Mouse (Mus musculus) T-cell, adult 2 months (primary cell): ENCODE data around the gene Gys1.
A peak's percentile ranks its signal among the peaks of the same experiment; 100 is the strongest.
"Not testable (repeated sequence)": the region's sequence is repeated elsewhere in the genome, so short reads cannot be mapped to it uniquely, and the experiment has no call there.

Experiments used
- DNase-seq: peaks from one replicate; pipeline ENCODE4 v3.0.0; 2022; ENCODE audit warnings: low spot score

Gys1 gene

GRCm38 (mm10) chr7:45434203-45435015 lies at the start of gene Gys1:
Gys1 (plus strand) TSS chr7:45434844.
- DNase-seq: peak; percentile 100

GRCm38 (mm10) chr7:45386077-45386476 lies 48.6 kb upstream of the Gys1 start:
- DNase-seq: no peak

DNA sequence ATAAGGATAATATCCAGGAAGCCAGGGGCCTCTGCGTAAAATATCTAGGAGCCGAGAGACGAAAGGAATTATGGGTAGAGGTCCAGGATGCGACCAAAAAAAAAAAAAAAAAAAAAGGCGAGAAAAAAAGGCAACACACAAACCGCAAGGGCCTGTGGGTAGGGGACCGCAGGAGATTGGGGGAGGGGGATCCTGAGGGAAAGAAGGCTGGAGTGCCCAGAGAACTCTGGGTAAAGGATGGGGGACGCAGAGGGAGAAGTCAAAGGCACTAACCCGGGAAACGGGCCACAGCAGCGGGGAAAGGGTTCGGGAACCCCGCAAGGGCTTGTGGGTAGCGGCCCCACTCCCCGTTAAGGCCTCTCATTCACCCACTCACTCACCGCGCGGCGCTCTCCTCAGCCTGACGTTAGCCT lies 39.5 kb upstream of the Gys1 start:
- no peak for DNase-seq

GRCm38 (mm10) chr7:45395578-45396336 lies 38.9 kb upstream of the Gys1 start, which contains the start of gene Snrnp70:
Snrnp70 (minus strand) TSS chr7:45395742.
- peak; percentile 100 for DNase-seq

GRCm38 (mm10) chr7:45396337-45396775 lies 38.3 kb upstream of the Gys1 start:
- DNase-seq: not testable (repeated sequence)

- DNase-seq: no peak
Observed at GRCm38 (mm10) chr7:45396787-45397186, 37.9 kb upstream of the Gys1 start.

DNA sequence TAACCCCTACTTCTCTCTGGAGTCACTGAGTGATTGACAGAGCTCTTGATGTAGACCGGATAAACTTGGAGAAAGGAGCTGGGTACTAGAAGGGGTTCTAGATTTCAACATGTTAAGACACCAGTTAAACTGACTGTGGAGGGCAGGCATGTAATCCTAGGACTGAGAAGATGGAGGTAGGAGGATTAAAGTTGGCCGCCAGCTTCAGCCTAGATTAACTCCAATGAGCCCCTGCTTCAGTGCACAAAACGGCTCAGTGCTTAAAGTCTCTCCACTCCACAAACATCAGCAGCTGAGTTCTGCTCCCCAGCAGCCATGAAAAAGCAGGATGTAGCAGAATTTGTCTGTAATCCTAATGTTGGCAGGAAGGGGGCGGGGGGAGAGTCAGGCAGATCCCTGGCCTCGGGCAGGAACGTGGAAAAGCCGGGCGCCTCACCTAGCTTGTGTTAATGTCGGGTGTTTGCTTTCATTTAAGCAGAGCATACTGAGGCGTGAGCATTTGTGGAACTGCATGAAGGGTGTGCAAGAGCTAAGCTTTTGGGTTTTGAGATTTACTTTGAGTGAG lies 33.0 kb upstream of the Gys1 start:
- no peak for DNase-seq

GRCm38 (mm10) chr7:45403532-45404261 lies 30.9 kb upstream of the Gys1 start:
- DNase-seq: peak; percentile 67

- DNase-seq: peak; percentile 56
Observed at GRCm38 (mm10) chr7:45405091-45406075, 29.3 kb upstream of the Gys1 start, which contains the start of gene Kcna7. Kcna7 (plus strand) TSS chr7:45405653.

- DNase-seq: no peak
Observed at GRCm38 (mm10) chr7:45406157-45407156, 28.2 kb upstream of the Gys1 start.

GRCm38 (mm10) chr7:45407836-45408235 lies 26.8 kb upstream of the Gys1 start:
- DNase-seq: no peak

GRCm38 (mm10) chr7:45408351-45408750 lies 26.3 kb upstream of the Gys1 start:
- DNase-seq: no peak

DNA sequence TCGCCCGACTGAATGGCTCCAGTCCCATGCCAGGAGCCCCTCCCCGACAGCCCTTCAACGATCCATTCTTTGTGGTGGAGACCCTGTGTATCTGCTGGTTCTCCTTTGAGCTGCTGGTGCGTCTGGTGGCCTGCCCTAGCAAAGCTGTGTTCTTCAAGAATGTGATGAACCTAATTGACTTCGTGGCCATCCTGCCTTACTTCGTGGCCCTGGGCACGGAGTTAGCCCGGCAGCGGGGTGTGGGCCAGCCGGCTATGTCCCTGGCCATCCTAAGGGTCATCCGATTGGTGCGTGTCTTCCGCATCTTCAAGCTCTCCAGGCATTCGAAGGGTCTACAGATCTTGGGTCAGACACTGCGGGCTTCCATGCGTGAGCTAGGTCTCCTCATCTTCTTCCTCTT lies 25.7 kb upstream of the Gys1 start:
- no peak for DNase-seq

DNA sequence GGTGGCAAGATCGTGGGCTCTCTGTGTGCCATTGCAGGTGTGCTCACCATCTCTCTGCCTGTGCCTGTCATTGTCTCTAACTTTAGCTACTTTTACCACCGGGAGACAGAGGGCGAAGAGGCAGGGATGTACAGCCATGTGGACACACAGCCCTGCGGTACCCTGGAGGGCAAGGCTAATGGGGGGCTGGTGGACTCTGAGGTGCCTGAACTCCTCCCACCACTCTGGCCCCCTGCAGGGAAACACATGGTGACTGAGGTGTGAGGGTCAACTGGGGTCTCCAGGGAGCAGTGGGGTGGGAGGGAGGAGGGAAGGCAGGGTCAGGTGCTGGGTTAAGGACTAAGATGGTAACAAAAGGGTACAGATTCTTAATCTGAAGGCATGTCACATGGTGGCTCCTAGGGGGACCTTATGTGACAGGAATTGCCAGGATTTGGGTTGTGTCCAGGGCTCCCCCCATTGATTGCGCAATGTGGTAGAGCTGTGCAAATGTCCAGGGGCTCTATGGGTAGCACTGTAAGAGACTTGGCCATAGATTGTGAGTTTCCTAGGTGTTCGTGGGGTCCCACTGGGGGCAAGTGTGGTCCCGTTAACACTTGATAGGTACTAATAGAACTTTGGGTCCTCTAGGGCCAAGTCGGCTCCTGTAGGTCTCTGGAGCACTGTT lies 25.0 kb upstream of the Gys1 start:
- DNase-seq: no peak

- no peak for DNase-seq
Observed at GRCm38 (mm10) chr7:45412421-45412820, 22.2 kb upstream of the Gys1 start.

GRCm38 (mm10) chr7:45413113-45413863 lies 21.4 kb upstream of the Gys1 start, which contains the start of gene Ntf5:
Ntf5 (plus strand) TSS chr7:45413695.
- no peak for DNase-seq

DNA sequence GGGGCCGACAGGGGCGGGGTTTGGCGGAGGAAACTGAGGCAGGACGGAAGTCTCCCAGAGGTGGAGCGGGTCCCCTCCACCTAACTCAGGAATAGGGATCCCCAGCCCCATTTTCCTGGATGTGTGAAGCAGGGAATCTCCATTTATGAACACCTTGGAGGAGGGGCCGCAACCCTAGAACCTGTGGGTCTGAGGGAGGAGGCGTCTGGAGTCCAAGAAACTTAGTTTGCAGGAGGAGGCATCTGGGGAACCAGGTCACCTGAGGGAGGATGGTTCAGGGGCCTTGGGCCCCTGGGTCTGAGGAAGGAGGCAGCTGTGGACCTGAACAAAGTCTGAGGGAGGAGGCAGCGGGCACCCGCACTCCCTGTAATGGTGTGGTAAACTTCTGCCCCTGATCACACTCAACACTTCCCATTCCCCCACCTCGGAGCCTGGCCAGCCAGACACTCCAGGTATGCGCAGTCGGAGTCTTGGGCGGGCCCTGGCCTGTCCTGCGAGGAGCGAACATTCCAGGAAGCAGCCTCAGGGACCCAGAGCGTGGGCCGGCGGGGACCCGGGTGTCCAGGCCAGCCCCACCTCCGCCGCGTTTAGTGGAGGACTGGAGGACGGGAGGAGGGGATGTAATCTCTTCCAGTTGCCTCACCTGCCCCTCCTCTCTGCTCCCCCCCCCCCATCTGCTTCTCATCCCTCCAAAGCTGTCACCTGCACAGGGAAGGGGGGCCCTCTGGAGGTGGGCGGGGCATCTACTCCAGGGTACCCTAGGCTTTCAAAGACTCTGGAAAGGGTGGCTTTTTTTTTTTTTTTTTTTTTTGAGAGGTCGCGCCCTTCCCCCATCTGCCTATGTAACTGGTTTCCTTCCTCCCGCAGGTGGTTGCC lies 20.5 kb upstream of the Gys1 start:
- no peak for DNase-seq
